Mouse (Mus musculus) lung, postnatal 0 days (tissue): ENCODE data around the gene Pabpc1l.

ENCODE experiments used
- CTCF ChIP-seq: IDR thresholded peaks from 2 replicates; pipeline ENCODE4 v1.5.1; 2016; ENCODE audit warnings: antibody characterized with exemption, mild to moderate bottlenecking
- EP300 ChIP-seq: IDR thresholded peaks from 2 replicates; pipeline ENCODE4 v1.6.1; 2016; ENCODE audit warnings: antibody characterized with exemption, mild to moderate bottlenecking, control low read depth

DNA sequence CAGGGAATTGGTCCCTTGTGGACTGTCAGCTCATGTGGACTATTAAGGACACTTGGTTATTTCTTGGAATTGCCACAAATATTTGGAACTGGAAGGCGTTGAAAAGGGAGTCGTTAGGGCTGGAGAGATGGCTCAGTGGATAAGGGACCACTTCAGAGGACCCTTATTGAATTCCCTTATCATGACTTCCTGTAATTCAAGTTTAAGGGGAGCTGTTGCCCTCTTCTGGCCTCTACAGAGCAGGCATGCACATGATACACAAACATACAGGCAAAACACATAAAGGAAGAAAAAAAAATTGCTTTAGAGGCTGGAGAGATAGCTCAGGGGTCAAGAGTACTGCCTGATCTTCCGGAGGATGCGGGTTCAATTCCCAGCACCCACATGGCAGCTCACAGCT lies 5.3 kb upstream of the Pabpc1l start:
- peak; percentile 33 for TF ChIP-seq CTCF
- no peak for TF ChIP-seq EP300
